Mouse (Mus musculus) liver, embryonic 16.5 days (tissue): ENCODE data around the gene Ulk4. TPM values are rescaled to one million over a fixed set of nuclear protein-coding genes. Genes with fewer than 3 reads are reported as not detected.
"Not testable (repeated sequence)": the region's sequence is repeated elsewhere in the genome, so short reads cannot be mapped to it uniquely, and the experiment has no call there.

Source experiments
- ATAC-seq: fragments of 200-750 bp; cut with Nextera tagmentation; 2 replicates; pipeline ENCODE4 v1.8.0; 2017; ENCODE audit warnings: low read depth, mild to moderate bottlenecking, moderate number of reproducible peaks, moderate library complexity
- H3K27ac ChIP-seq: fragments of 300-500 bp; sonication (generic); 2 replicates; pipeline ENCODE4 v1.5.1; 2014; ENCODE audit warnings: mild to moderate bottlenecking, low read length
- H3K27me3 ChIP-seq: fragments of 300-500 bp; sonication (generic); 2 replicates; pipeline ENCODE4 v1.6.1; 2014; ENCODE audit warnings: low read depth, low read length, mixed read lengths; ENCODE audit not compliant: control insufficient read depth, insufficient read depth
- H3K36me3 ChIP-seq: fragments of 300-500 bp; sonication (generic); 2 replicates; pipeline ENCODE4 v1.6.1; 2014; ENCODE audit warnings: mild to moderate bottlenecking; ENCODE audit not compliant: control insufficient read depth, insufficient read depth
- H3K4me1 ChIP-seq: fragments of 300-500 bp; sonication (generic); 2 replicates; pipeline ENCODE4 v1.6.1; 2014; ENCODE audit warnings: low read depth, low read length, mixed read lengths; ENCODE audit not compliant: control insufficient read depth
- H3K4me2 ChIP-seq: fragments of 300-500 bp; sonication (generic); 2 replicates; pipeline ENCODE4 v1.6.1; 2014; ENCODE audit warnings: low read depth, low read length, mixed read lengths
- H3K4me3 ChIP-seq: fragments of 300-500 bp; sonication (generic); 2 replicates; pipeline ENCODE4 v1.5.1; 2014; ENCODE audit warnings: low read depth, mild to moderate bottlenecking, low read length
- H3K9ac ChIP-seq: fragments of 300-500 bp; sonication (generic); 2 replicates; pipeline ENCODE4 v1.6.1; 2014; ENCODE audit warnings: low read depth, low read length
- H3K9me3 ChIP-seq: fragments of 300-500 bp; sonication (generic); replicated peaks from 2 replicates; pipeline ENCODE4 v1.6.1; 2016; ENCODE audit warnings: low read length; ENCODE audit not compliant: control insufficient read depth
- WGBS: fragments of 180-500 bp; shearing (Covaris S2); extraction: QIAGEN DNeasy Blood & Tissue Kit; methylation state at CpG from one replicate; pipeline ENCODE4 v1.1.7; 2014; ENCODE audit not compliant: insufficient replicate concordance; 5-methylcytosine and 5-hydroxymethylcytosine counted together
- polyA plus RNA-seq: library from polyadenylated mRNA; unstranded; fragments of >200 nt; fragmentation: Nextera tagmentation; extraction: Ambion mirVana; gene quantifications from 2 replicates; pipeline ENCODE4 v1.2.1, GENCODE M21; 2015

The Ulk4 gene
- polyA plus RNA-seq, 1 experiment from 2014 or later = 30.8 TPM

- no peak for ATAC-seq
- H3K36me3 ChIP-seq = no peaks in the 10 kb centered on the region
- H3K27me3 ChIP-seq = no peaks in the 10 kb centered on the region
- WGBS = 63% methylated on average over 6 of the region's 6 CpGs
- H3K4me2 ChIP-seq = no peak overlapping the region
- H3K9ac ChIP-seq = no peak overlapping the region
- no peaks in the 10 kb centered on the region for H3K9me3 ChIP-seq
- no peak overlapping the region for H3K4me3 ChIP-seq
- no peak overlapping the region for H3K27ac ChIP-seq
- no peaks in the 10 kb centered on the region for H3K4me1 ChIP-seq
Observed at GRCm38 (mm10) chr9:121247047-121247446, 29.9 kb downstream of the Ulk4 start.

GRCm38 (mm10) chr9:121242331-121242730, 34.7 kb downstream of the Ulk4 start:
- WGBS = 65% methylated on average over 6 of the region's 6 CpGs
- H3K4me3 ChIP-seq = no peak overlapping the region
- no peak for ATAC-seq

GRCm38 (mm10) chr9:121241806-121242205, 35.2 kb downstream of the Ulk4 start:
- no peak overlapping the region for H3K27ac ChIP-seq
- H3K4me2 ChIP-seq = no peak overlapping the region
- no peaks in the 10 kb centered on the region for H3K4me1 ChIP-seq
- no peak overlapping the region for H3K9ac ChIP-seq
- WGBS = 20% methylated on average over 5 of the region's 5 CpGs
- no peaks in the 10 kb centered on the region for H3K27me3 ChIP-seq
- no peaks in the 10 kb centered on the region for H3K36me3 ChIP-seq
- no peak overlapping the region for H3K4me3 ChIP-seq
- ATAC-seq = no peak
- H3K9me3 ChIP-seq = no peaks in the 10 kb centered on the region

More at GRCm38 (mm10) chr9:121242331-121242730, 34.7 kb downstream of the Ulk4 start:
- Histone ChIP-seq H3K9ac (no peak overlapping the region), H3K4me1 (no peaks in the 10 kb centered on the region), H3K4me2 (no peak overlapping the region), H3K36me3 (no peaks in the 10 kb centered on the region), H3K27ac (no peak overlapping the region), H3K9me3 (no peaks in the 10 kb centered on the region), H3K27me3 (no peaks in the 10 kb centered on the region)

DNA sequence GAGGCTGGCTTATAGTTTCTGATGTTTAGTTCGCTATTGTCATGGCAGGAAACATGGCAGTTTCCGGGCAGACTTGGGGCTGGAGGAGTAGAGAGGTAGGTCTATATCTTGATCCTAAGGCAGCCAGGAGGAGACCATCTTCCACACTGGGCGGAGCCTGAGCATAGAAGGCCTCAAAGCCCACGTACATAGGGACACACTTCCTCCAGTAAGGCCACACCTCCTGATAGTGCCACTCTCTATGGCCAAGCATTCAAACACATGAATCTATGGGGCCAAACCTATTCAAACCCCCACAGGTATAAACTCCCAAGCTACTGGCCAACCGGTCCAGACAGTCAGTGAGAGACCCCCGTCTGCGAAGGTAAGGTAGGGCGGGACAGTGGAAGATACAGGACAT, 35.6 kb downstream of the Ulk4 start:
- H3K27me3 ChIP-seq = no peaks in the 10 kb centered on the region
- 59% methylated on average over 8 of the region's 8 CpGs for WGBS
- no peaks in the 10 kb centered on the region for H3K9me3 ChIP-seq
- no peaks in the 10 kb centered on the region for H3K4me1 ChIP-seq
- no peak overlapping the region for H3K4me3 ChIP-seq
- no peak overlapping the region for H3K4me2 ChIP-seq
- H3K27ac ChIP-seq = no peak overlapping the region
- H3K9ac ChIP-seq = no peak overlapping the region
- H3K36me3 ChIP-seq = no peaks in the 10 kb centered on the region
- ATAC-seq = no peak

- H3K27ac ChIP-seq, H3K27me3 ChIP-seq, H3K9me3 ChIP-seq, ATAC-seq, H3K4me3 ChIP-seq, H3K36me3 ChIP-seq, H3K4me2 ChIP-seq, H3K4me1 ChIP-seq, H3K9ac ChIP-seq: not testable (repeated sequence)
- 4% methylated on average over 3 of the region's 5 CpGs for WGBS
Observed at GRCm38 (mm10) chr9:121240242-121240641, 36.8 kb downstream of the Ulk4 start.

GRCm38 (mm10) chr9:121239571-121239970, 37.4 kb downstream of the Ulk4 start:
- Histone ChIP-seq H3K27me3 (no peaks in the 10 kb centered on the region), H3K36me3 (no peaks in the 10 kb centered on the region), H3K4me3 (no peak overlapping the region), H3K9me3 (no peaks in the 10 kb centered on the region), H3K4me1 (no peaks in the 10 kb centered on the region), H3K4me2 (no peak overlapping the region), H3K9ac (no peak overlapping the region), H3K27ac (no peak overlapping the region)
- no peak for ATAC-seq
- 56% methylated on average over 6 of the region's 6 CpGs for WGBS

- Histone ChIP-seq H3K27ac (no peak overlapping the region), H3K4me2 (no peak overlapping the region), H3K9ac (no peak overlapping the region), H3K4me1 (no peaks in the 10 kb centered on the region), H3K27me3 (no peaks in the 10 kb centered on the region), H3K9me3 (no peaks in the 10 kb centered on the region), H3K36me3 (no peaks in the 10 kb centered on the region), H3K4me3 (no peak overlapping the region)
- 68% methylated on average over 11 of the region's 11 CpGs for WGBS
- ATAC-seq = no peak
Observed at GRCm38 (mm10) chr9:121218636-121219035, 58.4 kb downstream of the Ulk4 start.

DNA sequence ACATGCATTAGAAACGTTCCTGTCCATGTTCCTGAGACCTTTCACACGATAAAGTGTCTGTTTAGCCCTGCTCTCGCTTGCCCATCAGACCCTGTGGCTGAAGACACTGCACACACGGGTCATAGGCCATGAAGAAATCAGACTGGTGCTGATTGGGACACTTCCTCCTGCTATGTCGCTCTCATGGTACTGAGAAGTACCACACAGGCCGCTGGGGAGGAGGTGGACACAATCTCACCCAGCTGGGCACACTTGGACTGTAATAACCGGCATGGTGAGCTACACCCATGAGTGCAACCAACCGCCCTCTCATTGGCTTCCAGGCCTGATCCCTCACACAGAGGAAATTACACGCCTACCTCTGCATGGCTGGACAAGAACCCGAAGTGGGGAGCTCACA, 58.8 kb downstream of the Ulk4 start:
- 58% methylated on average over 10 of the region's 10 CpGs for WGBS
- Histone ChIP-seq H3K9ac (no peak overlapping the region), H3K4me3 (no peak overlapping the region), H3K4me1 (no peaks in the 10 kb centered on the region), H3K27me3 (no peaks in the 10 kb centered on the region), H3K9me3 (no peaks in the 10 kb centered on the region), H3K4me2 (no peak overlapping the region), H3K27ac (no peak overlapping the region), H3K36me3 (no peaks in the 10 kb centered on the region)
- ATAC-seq = no peak

GRCm38 (mm10) chr9:121217742-121218141, 59.3 kb downstream of the Ulk4 start:
- ATAC-seq = no peak
- no peak overlapping the region for H3K9ac ChIP-seq
- H3K27me3 ChIP-seq = no peaks in the 10 kb centered on the region
- H3K27ac ChIP-seq = no peak overlapping the region
- no peak overlapping the region for H3K4me2 ChIP-seq
- WGBS = 65% methylated on average over 10 of the region's 10 CpGs
- no peaks in the 10 kb centered on the region for H3K36me3 ChIP-seq
- no peak overlapping the region for H3K4me3 ChIP-seq
- no peaks in the 10 kb centered on the region for H3K9me3 ChIP-seq
- H3K4me1 ChIP-seq = no peaks in the 10 kb centered on the region
